Mouse (Mus musculus): ENCODE results near the gene 4931414P19Rik.

DNA sequence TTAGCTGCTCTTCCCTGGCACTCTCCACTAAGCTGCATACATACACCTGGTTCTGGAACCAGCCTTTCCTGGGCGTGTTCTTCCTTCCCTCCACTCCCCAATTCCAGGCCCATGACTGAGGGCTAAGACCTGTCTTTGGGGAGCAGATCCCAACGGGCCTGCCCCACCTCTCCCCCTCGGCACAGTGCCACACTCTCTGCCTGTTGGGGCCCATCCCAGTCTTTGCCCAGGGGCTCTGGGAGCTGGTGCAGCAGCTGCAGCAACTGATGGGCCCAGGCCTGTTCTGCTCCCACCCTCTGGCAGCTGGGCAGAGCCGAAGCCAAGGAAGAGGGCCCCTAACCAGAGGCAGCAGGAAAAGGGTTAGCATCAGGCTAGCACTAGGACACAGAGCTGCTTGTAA, 31.5 kb downstream of the 4931414P19Rik start:
- TF ChIP-seq GATA1 (IDR thresholded peaks at IDR 0.05; ENCODE audit: borderline replicate concordance, low read length) (no peak), FLI1 (IDR thresholded peaks at IDR 0.05; ENCODE audit: low read length) (no peak)
